Mouse (Mus musculus) lung, embryonic 14.5 days (tissue): ENCODE measurements at regions not wholly inside any gene's neighbourhood (a gene's known extent, or its start where the extent isn't known, plus 50 kb on each side); places are given as distances from the start of the nearest gene placed in this dataset.
A peak's percentile ranks its signal among the peaks of the same experiment; 100 is the strongest.

Experiments used
- ATAC-seq: fragments of 200-750 bp; cut with Nextera tagmentation; 2 replicates; pipeline ENCODE4 v1.8.0; 2017; ENCODE audit warnings: mild to moderate bottlenecking, moderate TSS enrichment, moderate library complexity; ENCODE audit not compliant: insufficient read depth
- DNase-seq: peaks from one replicate; pipeline ENCODE4 v3.0.0-alpha.2; 2015
- H3K27ac ChIP-seq: fragments of 300-500 bp; sonication (generic); 2 replicates; pipeline ENCODE4 v1.5.1; 2014; ENCODE audit warnings: low read depth, mild to moderate bottlenecking, moderate library complexity
- H3K27me3 ChIP-seq: fragments of 300-500 bp; sonication (generic); 2 replicates; pipeline ENCODE4 v1.6.1; 2014; ENCODE audit warnings: low read length, control low read depth; ENCODE audit not compliant: insufficient read depth
- H3K36me3 ChIP-seq: fragments of 300-500 bp; sonication (generic); 2 replicates; pipeline ENCODE4 v1.6.1; 2014; ENCODE audit warnings: control low read depth; ENCODE audit not compliant: insufficient read depth
- H3K4me1 ChIP-seq: fragments of 300-500 bp; sonication (generic); 2 replicates; pipeline ENCODE4 v1.6.1; 2014; ENCODE audit warnings: antibody characterized with exemption, control low read depth; ENCODE audit not compliant: insufficient read depth
- H3K4me2 ChIP-seq: fragments of 300-500 bp; sonication (generic); 2 replicates; pipeline ENCODE4 v1.6.1; 2014; ENCODE audit warnings: mild to moderate bottlenecking
- H3K4me3 ChIP-seq: fragments of 300-500 bp; sonication (generic); 2 replicates; pipeline ENCODE4 v1.5.1; 2014; ENCODE audit warnings: low read depth, low read length
- H3K9ac ChIP-seq: fragments of 300-500 bp; sonication (generic); 2 replicates; pipeline ENCODE4 v1.6.1; 2014
- H3K9me3 ChIP-seq: fragments of 300-500 bp; sonication (generic); 2 replicates; pipeline ENCODE4 v1.6.1; 2016; ENCODE audit warnings: low read depth, low read length, control low read depth
- CTCF ChIP-seq: IDR thresholded peaks from 2 replicates; pipeline ENCODE4 v1.5.1; 2016; ENCODE audit warnings: antibody characterized with exemption, low read depth
- WGBS: fragments of 180-500 bp; shearing (Covaris S2); extraction: QIAGEN DNeasy Blood & Tissue Kit; methylation state at CpG from one replicate; pipeline ENCODE4 v1.1.7; 2014; 5-methylcytosine and 5-hydroxymethylcytosine counted together

DNA sequence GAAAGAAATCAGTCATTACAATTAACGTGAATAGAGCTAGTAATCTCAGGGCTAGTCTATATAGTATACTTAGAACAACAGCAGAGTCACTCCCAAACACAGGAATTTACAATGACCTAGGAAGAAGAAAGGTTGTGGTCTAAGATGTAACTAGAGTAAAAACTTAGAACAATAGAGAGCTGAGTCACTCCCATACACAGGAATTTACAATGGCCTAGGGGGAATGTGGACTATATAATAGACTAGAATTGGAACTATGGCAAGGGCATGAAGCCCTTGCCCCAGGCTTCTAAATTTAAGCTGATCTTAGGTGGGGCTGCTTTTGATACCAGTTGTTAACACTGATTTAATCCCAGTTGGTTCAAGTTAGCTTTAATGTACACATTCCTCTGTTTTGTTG is 1956.9 kb upstream of the Cdh20 start:
- Histone ChIP-seq H3K4me3 (no peak overlapping the region), H3K4me2 (no peak overlapping the region), H3K4me1 (no peaks in the 10 kb centered on the region), H3K27me3 (no peaks in the 10 kb centered on the region), H3K36me3 (no peaks in the 10 kb centered on the region), H3K9ac (no peak overlapping the region), H3K9me3 (no peaks in the 10 kb centered on the region), H3K27ac (no peak overlapping the region)
- WGBS: 60% methylated on average over 1 of the region's 1 CpGs
- no peak for TF ChIP-seq CTCF
- DNase-seq (no peak), ATAC-seq (no peak)

DNA sequence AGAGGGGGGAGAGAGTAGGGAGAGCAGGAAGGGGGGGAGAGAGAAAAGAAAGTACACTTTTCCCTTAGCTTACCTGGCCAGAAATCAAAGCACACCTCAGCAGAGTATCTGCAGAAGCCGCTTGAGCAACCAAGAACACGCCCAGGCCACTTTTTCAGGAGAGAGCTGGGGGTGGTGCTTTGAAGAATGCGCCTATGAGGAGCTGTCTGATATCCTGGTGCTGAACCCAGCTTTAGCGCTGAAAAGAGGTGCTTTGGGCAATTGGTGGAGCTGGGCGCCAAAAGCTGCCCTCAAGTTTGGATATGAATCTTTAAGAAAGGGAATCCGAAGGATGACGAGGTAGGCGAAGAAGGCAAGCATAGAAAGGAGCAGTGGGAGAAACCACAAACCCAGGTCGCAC is 1943.3 kb upstream of the Cdh20 start:
- no peaks in the 10 kb centered on the region for H3K9me3 ChIP-seq
- H3K36me3 ChIP-seq: no peaks in the 10 kb centered on the region
- 18% methylated on average over 9 of the region's 9 CpGs for WGBS
- DNase-seq (peak; percentile 1), ATAC-seq (no peak)
- no peaks in the 10 kb centered on the region for H3K27me3 ChIP-seq
- no peak overlapping the region for H3K4me3 ChIP-seq
- H3K9ac ChIP-seq: no peak overlapping the region
- H3K4me1 ChIP-seq: no peaks in the 10 kb centered on the region
- no peak overlapping the region for H3K27ac ChIP-seq
- H3K4me2 ChIP-seq: no peak overlapping the region
- TF ChIP-seq CTCF: no peak

GRCm38 (mm10) chr1:102862418-102862817 is 1905.9 kb upstream of the Cdh20 start:
- 48% methylated on average over 1 of the region's 1 CpGs for WGBS
- no peaks in the 10 kb centered on the region for H3K27me3 ChIP-seq
- no peak overlapping the region for H3K27ac ChIP-seq
- no peak for TF ChIP-seq CTCF
- no peaks in the 10 kb centered on the region for H3K4me1 ChIP-seq
- ATAC-seq (no peak), DNase-seq (no peak)
- no peaks in the 10 kb centered on the region for H3K36me3 ChIP-seq
- no peak overlapping the region for H3K4me2 ChIP-seq
- H3K4me3 ChIP-seq: no peak overlapping the region
- H3K9ac ChIP-seq: no peak overlapping the region
- no peaks in the 10 kb centered on the region for H3K9me3 ChIP-seq

DNA sequence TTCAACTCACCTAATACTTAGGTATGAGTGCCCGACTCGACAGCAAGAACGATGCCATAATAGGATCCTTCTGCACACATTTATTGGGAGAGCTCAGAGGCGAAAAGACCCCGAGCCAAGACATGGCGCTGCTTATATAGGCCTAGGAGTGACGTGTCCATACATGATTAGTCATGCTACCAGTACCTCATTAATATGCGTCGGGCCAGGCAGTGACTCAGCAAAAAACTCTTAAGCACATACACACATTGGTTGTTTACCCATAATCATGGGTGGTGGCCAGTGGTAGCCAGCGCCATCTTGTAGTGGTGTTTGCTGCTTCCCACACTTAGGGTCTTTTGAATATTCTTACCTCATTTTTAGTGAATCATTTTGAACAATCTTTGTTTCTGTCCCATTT is 1889.2 kb upstream of the Cdh20 start:
- no peak for TF ChIP-seq CTCF
- Histone ChIP-seq H3K27me3 (no peaks in the 10 kb centered on the region), H3K4me2 (no peak overlapping the region), H3K9me3 (no peaks in the 10 kb centered on the region), H3K4me1 (no peaks in the 10 kb centered on the region), H3K4me3 (no peak overlapping the region), H3K27ac (no peak overlapping the region), H3K9ac (no peak overlapping the region), H3K36me3 (no peaks in the 10 kb centered on the region)
- 88% methylated on average over 10 of the region's 10 CpGs for WGBS
- no peak for DNase-seq
- no peak for ATAC-seq

- no peak overlapping the region for H3K4me3 ChIP-seq
- H3K9me3 ChIP-seq: no peaks in the 10 kb centered on the region
- H3K4me2 ChIP-seq: no peak overlapping the region
- H3K9ac ChIP-seq: no peak overlapping the region
- WGBS: 83% methylated on average over 1 of the region's 1 CpGs
- DNase-seq: no peak
- H3K27ac ChIP-seq: no peak overlapping the region
- no peak for TF ChIP-seq CTCF
- ATAC-seq: no peak
- H3K4me1 ChIP-seq: no peaks in the 10 kb centered on the region
- H3K36me3 ChIP-seq: no peaks in the 10 kb centered on the region
- no peaks in the 10 kb centered on the region for H3K27me3 ChIP-seq
Observed at GRCm38 (mm10) chr1:102899174-102899573, 1869.2 kb upstream of the Cdh20 start.

GRCm38 (mm10) chr1:102923150-102923549 is 1845.2 kb upstream of the Cdh20 start:
- no peak overlapping the region for H3K9ac ChIP-seq
- no peak overlapping the region for H3K27ac ChIP-seq
- ATAC-seq: no peak

More at GRCm38 (mm10) chr1:102923150-102923549, 1845.2 kb upstream of the Cdh20 start:
- H3K27me3 ChIP-seq: no peaks in the 10 kb centered on the region
- no peak for TF ChIP-seq CTCF
- no peaks in the 10 kb centered on the region for H3K36me3 ChIP-seq
- H3K4me2 ChIP-seq: no peak overlapping the region
- no peak overlapping the region for H3K4me3 ChIP-seq
- H3K9me3 ChIP-seq: no peaks in the 10 kb centered on the region
- DNase-seq: no peak
- H3K4me1 ChIP-seq: no peaks in the 10 kb centered on the region
